Mouse (Mus musculus) embryo, embryonic 11.5 days (tissue): ENCODE results near the gene St6galnac5.
A peak's percentile ranks its signal among the peaks of the same experiment; 100 is the strongest.

ENCODE experiments used
- DNase-seq: peaks from one replicate; pipeline ENCODE4 v3.0.0-alpha.2; 2012; ENCODE audit warnings: low read depth, low spot score

St6galnac5 gene

GRCm38 (mm10) chr3:152913625-152914024, 68.4 kb downstream of the St6galnac5 start:
- DNase-seq: no peak

- DNase-seq: no peak
These were observed 68.9 kb downstream of the St6galnac5 start for GRCm38 (mm10) chr3:152913150-152913549.

GRCm38 (mm10) chr3:152912216-152913101, 69.6 kb downstream of the St6galnac5 start:
- DNase-seq: no peak

DNA sequence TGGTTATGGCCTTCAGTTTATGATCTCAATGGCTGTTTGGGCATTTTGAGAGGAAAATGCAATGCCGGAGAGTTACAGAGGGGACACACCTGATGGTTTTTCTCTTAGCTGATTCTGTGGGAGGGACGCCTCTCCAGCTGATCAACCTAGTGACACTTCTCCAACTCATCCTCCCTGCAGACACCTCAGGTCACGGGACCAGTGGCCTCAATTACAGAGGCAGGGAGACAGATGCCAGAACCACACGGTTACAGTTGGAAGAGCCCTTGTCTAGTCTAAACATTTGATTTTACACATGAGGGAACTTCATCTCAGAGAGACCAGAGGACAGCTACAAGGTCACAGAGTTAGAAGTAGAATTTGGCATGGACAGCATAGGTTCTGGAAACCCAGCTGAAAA, 70.5 kb downstream of the St6galnac5 start:
- DNase-seq: no peak

- no peak for DNase-seq
These were observed 74.4 kb downstream of the St6galnac5 start for GRCm38 (mm10) chr3:152907683-152908082.

DNA sequence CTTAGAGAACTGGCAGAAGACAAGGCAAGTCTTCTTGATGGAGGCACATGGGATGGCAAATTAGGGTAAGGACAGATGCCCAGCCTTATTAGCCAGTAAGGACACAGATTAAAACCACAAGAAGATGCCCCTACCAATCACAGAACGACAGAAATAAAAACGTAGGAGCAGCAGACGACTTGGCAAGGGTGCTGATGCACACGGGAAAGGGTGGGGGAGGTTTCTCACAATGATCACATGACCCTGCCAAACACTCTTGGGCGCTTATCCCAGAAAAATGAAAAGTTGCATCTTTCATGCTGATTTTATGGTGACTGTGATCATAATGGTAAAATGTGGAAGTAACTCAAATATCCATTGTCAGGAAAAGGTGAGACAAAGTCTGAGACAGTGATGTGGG, 75.0 kb downstream of the St6galnac5 start:
- no peak for DNase-seq

DNA sequence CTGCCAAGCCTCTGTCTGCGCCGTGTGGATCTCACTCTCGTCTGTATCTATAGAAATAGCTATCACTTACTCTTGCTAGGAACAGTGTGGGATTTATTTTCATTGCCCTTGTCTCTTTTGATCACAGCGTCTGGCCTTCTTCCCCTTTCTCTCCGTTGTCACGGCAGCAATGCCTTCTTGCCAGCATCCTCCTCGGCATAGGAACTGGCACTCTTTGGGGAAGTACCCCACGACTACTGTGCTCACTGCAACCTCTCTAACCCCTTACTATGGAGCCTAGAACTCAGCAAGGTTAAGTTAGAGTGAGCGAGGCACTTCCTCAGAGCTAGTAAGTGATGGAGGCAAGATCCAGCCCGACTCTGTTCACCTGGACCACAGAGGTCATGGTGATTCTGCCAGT, 76.2 kb downstream of the St6galnac5 start:
- DNase-seq: no peak

- DNase-seq: no peak
These were observed 77.0 kb downstream of the St6galnac5 start for GRCm38 (mm10) chr3:152905026-152905425.

DNA sequence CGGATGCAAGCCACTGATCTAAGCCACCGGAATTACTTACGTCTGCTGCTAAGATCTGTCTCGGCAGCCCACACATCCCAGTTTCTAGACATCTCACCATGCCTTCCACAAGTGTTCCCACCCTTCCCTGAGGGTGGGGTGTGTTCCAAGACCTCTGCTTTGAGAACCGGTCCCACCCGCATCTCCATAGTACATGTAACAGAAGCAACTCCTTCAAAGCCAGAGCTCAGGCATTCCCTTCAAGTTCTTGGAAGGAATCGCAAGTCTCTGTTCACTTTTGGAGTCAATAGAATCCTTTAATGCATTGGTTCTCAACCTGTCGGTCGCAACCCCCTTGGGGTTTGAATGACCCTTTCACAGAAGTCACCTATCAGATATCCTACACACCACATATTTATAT, 83.1 kb downstream of the St6galnac5 start:
- DNase-seq: no peak

DNA sequence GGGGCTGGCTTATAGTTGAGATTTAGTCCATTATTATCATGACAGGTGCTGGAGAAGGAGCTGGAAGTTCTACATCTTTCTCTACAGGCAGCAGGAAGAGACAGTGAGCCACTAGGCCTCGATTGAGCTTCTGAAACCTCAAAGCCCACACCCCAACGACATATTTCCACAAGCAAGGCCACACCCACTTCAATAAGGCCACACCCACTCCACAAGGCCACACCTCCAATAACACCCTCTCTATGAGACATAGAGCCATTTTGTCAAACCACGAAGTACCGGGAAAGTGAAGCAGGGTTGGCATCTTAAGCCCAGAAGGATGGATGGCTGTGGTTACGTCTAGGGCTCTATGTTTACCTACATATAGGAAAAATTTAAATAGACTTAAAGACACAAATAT, 84.8 kb downstream of the St6galnac5 start:
- DNase-seq: no peak

DNA sequence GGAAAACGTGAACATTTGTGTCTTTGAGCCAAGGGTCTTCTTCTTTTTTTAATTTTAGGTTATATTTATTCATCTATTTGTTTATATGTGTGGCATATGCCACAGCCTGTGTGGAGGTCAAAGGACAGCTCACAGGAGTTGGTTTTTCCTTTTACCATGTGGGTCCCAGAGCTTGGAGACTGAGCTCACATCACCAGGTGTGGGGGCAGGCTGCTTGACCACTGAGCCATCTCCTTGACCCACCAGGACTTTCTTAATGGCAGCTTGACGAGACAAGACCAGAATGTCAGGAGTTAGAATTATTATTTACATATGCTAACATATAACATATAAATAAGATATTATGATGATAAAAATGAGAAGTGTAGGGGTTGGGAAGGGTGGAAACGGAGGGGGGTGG, 85.9 kb downstream of the St6galnac5 start:
- no peak for DNase-seq

DNA sequence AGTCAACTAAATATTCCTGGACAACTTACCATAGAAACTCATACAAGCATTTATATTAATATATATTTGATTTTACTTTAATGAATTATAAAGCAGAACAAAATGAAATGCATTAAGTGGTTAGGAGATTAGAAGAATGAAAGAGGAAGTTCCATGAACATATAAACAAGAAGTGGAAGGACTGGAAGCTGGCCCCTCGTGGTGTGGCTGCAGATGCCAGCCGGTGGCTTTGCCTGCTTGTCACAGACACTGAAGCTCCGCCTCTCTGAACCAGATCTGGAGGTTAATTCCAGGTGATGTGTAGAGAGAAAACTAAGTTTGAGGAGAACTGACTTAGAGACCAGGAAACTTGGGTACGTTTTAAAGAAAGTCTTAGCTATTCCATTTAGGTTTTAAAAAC, 87.1 kb downstream of the St6galnac5 start:
- no peak for DNase-seq

DNA sequence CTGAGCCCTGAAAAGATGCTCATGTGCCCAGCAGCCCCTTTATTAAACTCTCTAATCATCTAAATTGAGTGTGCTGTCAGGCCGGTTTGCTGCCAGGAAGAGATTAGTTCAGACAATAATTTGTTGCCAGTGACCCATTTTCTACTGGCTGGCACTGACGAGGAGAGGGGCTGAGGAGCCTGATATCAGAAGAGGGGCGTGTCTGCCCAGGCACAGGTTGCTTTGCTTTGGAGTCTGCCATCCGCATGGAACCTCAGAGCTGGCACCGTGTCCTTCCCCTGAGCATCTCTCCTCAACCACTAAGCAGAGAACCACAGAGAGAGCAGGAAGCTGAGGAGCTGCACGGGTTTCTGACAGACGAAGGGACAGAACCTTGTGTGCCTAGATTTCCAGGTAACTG, 93.9 kb downstream of the St6galnac5 start:
- DNase-seq: no peak

- no peak for DNase-seq
These were observed 95.3 kb downstream of the St6galnac5 start for GRCm38 (mm10) chr3:152886749-152887148.

- DNase-seq: no peak
These were observed 98.5 kb downstream of the St6galnac5 start for GRCm38 (mm10) chr3:152883556-152883955.

- no peak for DNase-seq
These were observed 100.3 kb downstream of the St6galnac5 start for GRCm38 (mm10) chr3:152881706-152882105.

GRCm38 (mm10) chr3:152880121-152880835, 101.8 kb downstream of the St6galnac5 start:
- DNase-seq: peak; percentile 27

GRCm38 (mm10) chr3:152875723-152876290, 106.2 kb downstream of the St6galnac5 start:
- no peak for DNase-seq

DNA sequence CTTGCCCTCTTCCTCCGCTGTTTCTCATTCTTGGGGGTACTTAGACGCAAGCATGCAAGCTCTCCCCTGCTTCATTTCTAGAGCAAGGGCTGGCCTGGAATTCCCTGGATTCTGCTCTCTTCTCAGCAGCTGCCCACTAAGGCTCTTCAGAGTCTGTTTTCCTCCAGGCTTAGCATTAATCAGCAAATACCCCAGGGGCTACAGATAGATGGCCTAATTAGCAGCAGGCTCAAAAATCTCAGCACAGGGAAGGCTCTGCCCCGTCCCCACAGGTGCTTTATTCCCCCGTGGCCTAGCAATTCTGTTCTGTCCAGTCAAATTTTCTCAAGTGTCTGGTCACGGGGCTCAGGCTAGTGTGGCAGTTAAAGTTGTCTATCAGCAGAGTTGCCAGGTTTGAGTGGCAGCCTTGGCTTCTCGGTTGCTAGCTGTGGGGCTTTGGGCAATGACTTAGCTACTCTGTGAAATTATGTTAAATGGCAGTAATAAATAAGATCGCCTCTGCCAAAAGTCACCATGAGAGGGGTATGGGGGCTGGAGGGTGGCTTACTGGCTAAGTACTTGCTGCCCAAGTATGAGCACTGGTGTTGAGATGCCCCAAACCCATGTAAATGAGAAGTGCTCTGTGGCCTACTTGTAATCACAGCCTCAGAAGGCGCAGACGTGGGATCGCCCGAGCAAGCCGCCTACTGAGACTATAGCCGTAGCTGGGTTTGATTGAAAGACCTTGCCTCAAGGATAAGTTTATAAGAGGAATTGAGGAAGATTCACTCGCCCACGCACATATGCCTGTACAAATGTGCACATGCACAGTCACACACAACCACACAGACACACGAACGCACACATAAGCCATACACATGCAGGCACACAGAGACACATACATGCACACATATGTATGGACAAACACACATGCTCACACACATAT, 107.4 kb downstream of the St6galnac5 start:
- DNase-seq: no peak

DNA sequence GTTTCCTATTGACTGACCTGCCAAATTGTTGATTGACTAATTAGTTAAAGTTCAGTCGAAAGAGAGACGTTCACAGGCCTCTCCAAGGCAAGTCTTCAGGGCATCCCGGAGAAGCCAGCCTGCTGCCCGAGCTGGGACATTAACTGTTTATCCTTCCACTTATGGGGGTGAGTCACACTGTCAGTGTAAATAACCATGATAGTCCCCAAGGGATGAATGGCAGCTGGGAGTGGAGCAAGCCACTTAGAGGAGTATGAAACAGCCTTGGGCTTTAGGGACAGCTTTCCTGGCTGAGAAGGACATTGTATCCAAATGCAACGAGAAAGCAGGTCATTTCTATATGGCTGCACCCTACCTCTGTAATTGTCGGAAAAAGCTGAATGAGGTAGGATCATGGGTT, 109.5 kb downstream of the St6galnac5 start:
- no peak for DNase-seq

- DNase-seq: no peak
These were observed 110.0 kb downstream of the St6galnac5 start for GRCm38 (mm10) chr3:152872054-152872453.
